Mouse (Mus musculus) stomach, embryonic 14.5 days (tissue): Measurements from ENCODE around the gene Ncapd2. TPM values are rescaled to one million over a fixed set of nuclear protein-coding genes. Genes with fewer than 3 reads are reported as not detected.

Experiments used
- ATAC-seq: fragments of 200-750 bp; cut with Nextera tagmentation; 2 replicates; pipeline ENCODE4 v1.8.0; 2017; ENCODE audit warnings: low read depth, moderate TSS enrichment; ENCODE audit not compliant: insufficient number of reproducible peaks, insufficient read depth, low FRiP score
- H3K27ac ChIP-seq: fragments of 300-500 bp; sonication (generic); 2 replicates; pipeline ENCODE4 v1.5.1; 2014; ENCODE audit warnings: mild to moderate bottlenecking, low read length, moderate library complexity, mixed read lengths
- H3K27me3 ChIP-seq: fragments of 300-500 bp; sonication (generic); 2 replicates; pipeline ENCODE4 v1.6.1; 2014; ENCODE audit warnings: low read length, control low read depth, mixed read lengths; ENCODE audit not compliant: control insufficient read depth, insufficient read depth
- H3K36me3 ChIP-seq: fragments of 300-500 bp; sonication (generic); 2 replicates; pipeline ENCODE4 v1.6.1; 2014; ENCODE audit warnings: mild to moderate bottlenecking, control low read depth, low read length, moderate library complexity, mixed read lengths; ENCODE audit not compliant: control insufficient read depth, insufficient read depth
- H3K4me1 ChIP-seq: fragments of 300-500 bp; sonication (generic); 2 replicates; pipeline ENCODE4 v1.6.1; 2014; ENCODE audit warnings: low read length, control low read depth, mixed read lengths; ENCODE audit not compliant: control insufficient read depth, insufficient read depth
- H3K4me2 ChIP-seq: fragments of 300-500 bp; sonication (generic); replicated peaks from 2 replicates; pipeline ENCODE4 v1.6.1; 2014; ENCODE audit warnings: low read depth, low read length, control low read depth
- H3K4me3 ChIP-seq: fragments of 300-500 bp; sonication (generic); 2 replicates; pipeline ENCODE4 v1.5.1; 2014; ENCODE audit warnings: low read depth, low read length, control low read depth
- H3K9ac ChIP-seq: fragments of 300-500 bp; sonication (generic); replicated peaks from 2 replicates; pipeline ENCODE4 v1.6.1; 2014; ENCODE audit warnings: low read depth, mild to moderate bottlenecking, control low read depth, low read length, moderate library complexity, mixed read lengths
- H3K9me3 ChIP-seq: fragments of 300-500 bp; sonication (generic); 2 replicates; pipeline ENCODE4 v1.6.1; 2016; ENCODE audit warnings: low read depth, low read length, control low read depth; ENCODE audit not compliant: control insufficient read depth
- WGBS: fragments of 180-500 bp; shearing (Covaris S2); extraction: QIAGEN DNeasy Blood & Tissue Kit; methylation state at CpG from one replicate; pipeline ENCODE4 v1.1.7; 2014; 5-methylcytosine and 5-hydroxymethylcytosine counted together
- microRNA-seq: library from miRNA; unstranded; fragments of <30 nt; microRNA quantifications from one replicate; pipeline ENCODE4, GENCODE M21; 2016
- polyA plus RNA-seq: library from polyadenylated mRNA; unstranded; fragments of >200 nt; fragmentation: Nextera tagmentation; extraction: Ambion mirVana; gene quantifications from 2 replicates; pipeline ENCODE4 v1.2.1, GENCODE M21; 2014

Ncapd2 gene
- polyA plus RNA-seq, 1 experiment from 2014 or later = 109 TPM

GRCm38 (mm10) chr6:125131302-125132156 is 60.0 kb downstream of the Ncapd2 start, which contains the start of gene Nop2:
Gene Nop2 (plus strand): TSS chr6:125131909.
- Histone ChIP-seq H3K9me3 (no peaks in the 10 kb centered on the region), H3K27me3 (no peaks in the 10 kb centered on the region), H3K27ac (peak within 1 kb of the TSS; percentile 50; the same call in 1 of the 2 replicates), H3K4me3 (peak within 1 kb of the TSS; percentile 88), H3K9ac (peak within 1 kb of the TSS; percentile 55), H3K36me3 (peaks cover 60% of the 10 kb centered on the region), H3K4me1 (0 out of 2 replicates have a peak, but pooled peaks cover 2% of the 10 kb centered on the region), H3K4me2 (peak within 1 kb of the TSS; percentile 83)
- under 1% methylated on average over 66 of the region's 66 CpGs for WGBS
- ATAC-seq = peak; percentile 94

GRCm38 (mm10) chr6:125129710-125130402 is 61.6 kb downstream of the Ncapd2 start:
- no peak overlapping the region for H3K9ac ChIP-seq
- no peak for ATAC-seq
- H3K4me3 ChIP-seq = no peak overlapping the region
- no peaks in the 10 kb centered on the region for H3K27me3 ChIP-seq
- no peak overlapping the region for H3K27ac ChIP-seq
- no peaks in the 10 kb centered on the region for H3K9me3 ChIP-seq
- no peak overlapping the region for H3K4me2 ChIP-seq
- H3K36me3 ChIP-seq = peaks cover 62% of the 10 kb centered on the region
- 86% methylated on average over 20 of the region's 20 CpGs for WGBS
- 0 out of 2 replicates have a peak, but pooled peaks cover 2% of the 10 kb centered on the region for H3K4me1 ChIP-seq

- peaks cover 62% of the 10 kb centered on the region for H3K36me3 ChIP-seq
- no peak for ATAC-seq
- WGBS = 87% methylated on average over 12 of the region's 12 CpGs
- no peaks in the 10 kb centered on the region for H3K9me3 ChIP-seq
- 0 out of 2 replicates have a peak, but pooled peaks cover 2% of the 10 kb centered on the region for H3K4me1 ChIP-seq
- H3K4me3 ChIP-seq = no peak overlapping the region
- no peak overlapping the region for H3K27ac ChIP-seq
- H3K27me3 ChIP-seq = no peaks in the 10 kb centered on the region
- no peak overlapping the region for H3K4me2 ChIP-seq
- no peak overlapping the region for H3K9ac ChIP-seq
These were observed 62.8 kb downstream of the Ncapd2 start for GRCm38 (mm10) chr6:125128724-125129123.

GRCm38 (mm10) chr6:125119387-125119786 is 72.1 kb downstream of the Ncapd2 start:
- Histone ChIP-seq H3K9me3 (no peaks in the 10 kb centered on the region), H3K4me1 (no peaks in the 10 kb centered on the region), H3K9ac (no peak overlapping the region), H3K4me3 (no peak overlapping the region), H3K4me2 (no peak overlapping the region), H3K27me3 (no peaks in the 10 kb centered on the region), H3K27ac (no peak overlapping the region), H3K36me3 (peaks cover 89% of the 10 kb centered on the region)
- no peak for ATAC-seq
- whole genome bisulfite sequencing = 94% methylated on average over 8 of the region's 8 CpGs

Small RNA genes within 50 kb of the gene (microRNA-seq; reads per million reads assigned to microRNA genes)
- gene Mir3098 (not detected), gene Mir8113 (not detected)

Other genes with a start within 250 kb of the Ncapd2 start
- 139 and 141 TPM in 2 replicates for gene Cops7a, start 226.2 kb downstream of the Ncapd2 start, polyA plus RNA-seq
- gene Pianp, start 195.0 kb downstream of the Ncapd2 start, polyA plus RNA-seq = 4.4 and 6.0 TPM in 2 replicates
- 15.1 and 15.7 TPM in 2 replicates for gene Zfp384, start 182.6 kb downstream of the Ncapd2 start, polyA plus RNA-seq
- 118 and 119 TPM in 2 replicates for gene Ing4, start 151.9 kb downstream of the Ncapd2 start, polyA plus RNA-seq
- 15.8 and 18.6 TPM in 2 replicates for gene Acrbp, start 142.0 kb downstream of the Ncapd2 start, polyA plus RNA-seq
- gene Lpar5, start 123.8 kb downstream of the Ncapd2 start, polyA plus RNA-seq = 1.2 and 2.1 TPM in 2 replicates
- gene Chd4, start 95.7 kb downstream of the Ncapd2 start, polyA plus RNA-seq = 70.9 and 78.7 TPM in 2 replicates
- 52.3 and 55.4 TPM in 2 replicates for gene Nop2, start 59.8 kb downstream of the Ncapd2 start, polyA plus RNA-seq
- gene Iffo1, start 46.5 kb downstream of the Ncapd2 start, polyA plus RNA-seq = 7.4 and 9.2 TPM in 2 replicates
- 1,945 and 1,966 TPM in 2 replicates for gene Gapdh, start 25.2 kb downstream of the Ncapd2 start, polyA plus RNA-seq
- gene Mrpl51, start 100 bp upstream of the Ncapd2 start, polyA plus RNA-seq = 193 and 202 TPM in 2 replicates
- gene Vamp1, start 23.9 kb upstream of the Ncapd2 start, polyA plus RNA-seq = 3.4 and 3.7 TPM in 2 replicates
- gene Tapbpl, start 40.2 kb upstream of the Ncapd2 start, polyA plus RNA-seq = 4.7 and 5.2 TPM in 2 replicates
- 2.3 and 3.1 TPM in 2 replicates for gene Cd27, start 45.3 kb upstream of the Ncapd2 start, polyA plus RNA-seq
- gene Tuba3a, start 94.3 kb upstream of the Ncapd2 start, polyA plus RNA-seq = 0.17 TPM in 1 of 2 replicates, not detected in the other
- 55.1 and 62.6 TPM in 2 replicates for gene Ltbr, start 122.2 kb upstream of the Ncapd2 start, polyA plus RNA-seq
- 1.3 and 2.6 TPM in 2 replicates for gene Scnn1a, start 129.0 kb upstream of the Ncapd2 start, polyA plus RNA-seq
- gene Tnfrsf1a, start 157.7 kb upstream of the Ncapd2 start, polyA plus RNA-seq = 64.2 and 69.9 TPM in 2 replicates
- gene Plekhg6, start 189.1 kb upstream of the Ncapd2 start, polyA plus RNA-seq = 1.7 and 2.1 TPM in 2 replicates